Mouse (Mus musculus) liver, adult 2 months (tissue): ENCODE data around the gene Pcnx3.

Source experiments
- CTCF ChIP-seq: fragments of 200-500 bp; IDR thresholded peaks from 2 replicates; pipeline ENCODE4 v1.5.1; 2011; ENCODE audit warnings: low read depth, low read length, control low read depth
- POLR2A ChIP-seq: fragments of 200-500 bp; IDR thresholded peaks from 2 replicates; pipeline ENCODE4 v1.6.1; 2011; ENCODE audit warnings: low read length, control low read depth; ENCODE audit not compliant: insufficient read depth; ENCODE audit errors: extremely low read depth

GRCm38 (mm10) chr19:5641641-5642040 lies 47.1 kb downstream of the Pcnx3 start:
- TF ChIP-seq CTCF, result no peak
- no peak for TF ChIP-seq POLR2A
